Comparison of ENCODE assay signal across 9 mouse cellular contexts in the genomic region with DNA sequence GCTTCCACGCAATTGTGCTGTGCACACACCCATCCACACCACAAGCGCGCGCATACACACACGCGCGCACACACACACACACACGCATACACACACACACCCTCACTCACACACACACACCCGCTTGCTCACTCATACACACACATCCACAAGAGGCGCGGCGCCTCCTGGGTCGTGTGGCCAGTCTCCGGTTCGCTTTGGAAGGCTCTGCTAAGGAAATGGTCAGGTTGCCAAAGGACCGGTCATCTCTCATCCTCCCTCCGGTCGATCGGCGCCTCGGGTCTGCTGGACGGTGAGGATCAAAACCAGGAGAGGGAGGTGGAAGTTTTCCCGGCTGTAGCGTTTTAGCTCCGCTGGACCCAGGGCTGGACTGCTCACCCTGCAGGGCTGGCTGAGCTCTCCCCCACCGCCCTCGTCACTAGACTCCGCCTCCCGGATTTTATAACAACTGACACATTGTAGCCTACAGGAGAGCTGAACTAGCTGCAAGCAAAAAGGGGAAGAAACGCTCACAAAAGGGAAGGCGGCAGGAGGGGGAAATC. TPM values are rescaled to one million over a fixed set of nuclear protein-coding genes. Genes with fewer than 3 reads are reported as not detected.
DNase-seq lines count a peak whose midpoint lies in the region; ATAC-seq and TF ChIP-seq lines count a peak whose summit lies in the region.
"Had no signal": no experiment of that assay in that cellular context is flagged by ENCODE, and none has a peak within 500 bp of the region (broad histone marks: within the 10 kb centered on the region; RNA-seq: fewer than 3 reads in every experiment).

Gene Srgap3, minus strand, starts transcription at position 372 of the 542 bp plus-strand sequence.

- H3K27me3 ChIP-seq in embryonic facial prominence, embryonic 13.5 days, result no peaks in the 10 kb centered on the region
- H3K27me3 ChIP-seq in heart, embryonic 10.5 days (ENCODE audit: insufficient read depth, poor library complexity, severe bottlenecking), result peaks cover 24% of the 10 kb centered on the region
- no peaks in the 10 kb centered on the region for H3K27me3 ChIP-seq in kidney, embryonic 15.5 days
- H3K27me3 ChIP-seq in limb, embryonic 15.5 days, result no peaks in the 10 kb centered on the region
- no peaks in the 10 kb centered on the region for H3K27me3 ChIP-seq in midbrain, postnatal 0 days (ENCODE audit: insufficient read depth, low read length)

- peak; percentile 72 to 75 for DNase-seq in urinary bladder, adult 18-20 months (ENCODE audit: low spot score in 2 of 2)
- DNase-seq in urinary bladder, postnatal 10 days (ENCODE audit: low spot score), result no peak
- peak; percentile 82 for DNase-seq in heart, embryonic 10.5 days (ENCODE audit: low spot score)
- peak; percentile 94 for DNase-seq in midbrain, postnatal 0 days (ENCODE audit: low spot score)
- DNase-seq in spleen, postnatal 36 days (ENCODE audit: low spot score in 2 of 2), result peak; percentile 65 to 67

- peak within 1 kb of the TSS; percentile 77 for H3K27ac ChIP-seq in embryonic facial prominence, embryonic 13.5 days
- peak within 1 kb of the TSS; percentile 72 for H3K27ac ChIP-seq in heart, embryonic 10.5 days
- H3K27ac ChIP-seq in kidney, embryonic 15.5 days, result peak within 1 kb of the TSS; percentile 59
- peak within 1 kb of the TSS; percentile 87 for H3K27ac ChIP-seq in limb, embryonic 15.5 days
- H3K27ac ChIP-seq in midbrain, postnatal 0 days (ENCODE audit: low read depth, low read length), result peak within 1 kb of the TSS; percentile 96

- H3K4me1 ChIP-seq in embryonic facial prominence, embryonic 13.5 days, result peaks cover 52% of the 10 kb centered on the region
- peaks cover 28% of the 10 kb centered on the region for H3K4me1 ChIP-seq in heart, embryonic 10.5 days
- H3K4me1 ChIP-seq in kidney, embryonic 15.5 days, result peaks cover 38% of the 10 kb centered on the region
- H3K4me1 ChIP-seq in limb, embryonic 15.5 days, result peaks cover 45% of the 10 kb centered on the region
- H3K4me1 ChIP-seq in midbrain, postnatal 0 days (ENCODE audit: insufficient read depth, low read length), result peaks cover 15% of the 10 kb centered on the region

- H3K4me3 ChIP-seq in embryonic facial prominence, embryonic 13.5 days, result peak within 1 kb of the TSS; percentile 62
- H3K4me3 ChIP-seq in heart, embryonic 10.5 days, result peak within 1 kb of the TSS; percentile 64
- H3K4me3 ChIP-seq in kidney, embryonic 15.5 days (replicated peaks), result peak within 1 kb of the TSS; percentile 56
- peak within 1 kb of the TSS; percentile 63 for H3K4me3 ChIP-seq in limb, embryonic 15.5 days
- peak within 1 kb of the TSS; percentile 85 for H3K4me3 ChIP-seq in midbrain, postnatal 0 days (ENCODE audit: low read depth, low read length)

- peak; percentile 87 for ATAC-seq in embryonic facial prominence, embryonic 13.5 days (ENCODE audit: insufficient number of reproducible peaks, insufficient read depth, low FRiP score, low TSS enrichment, low read depth)
- ATAC-seq in kidney, embryonic 15.5 days (replicated peaks; ENCODE audit: low FRiP score), result peak; percentile 95
- peak; percentile 88 for ATAC-seq in limb, embryonic 15.5 days (ENCODE audit: insufficient number of reproducible peaks, low FRiP score, low TSS enrichment, low read depth)
- peak; percentile 94 for ATAC-seq in midbrain, postnatal 0 days (ENCODE audit: low FRiP score)

- peak within 1 kb of the TSS; percentile 76 for H3K9ac ChIP-seq in embryonic facial prominence, embryonic 13.5 days
- peak within 1 kb of the TSS; percentile 53 for H3K9ac ChIP-seq in kidney, embryonic 15.5 days
- H3K9ac ChIP-seq in limb, embryonic 15.5 days, result peak within 1 kb of the TSS; percentile 58
- H3K9ac ChIP-seq in midbrain, postnatal 0 days (replicated peaks; ENCODE audit: low read length, poor library complexity, severe bottlenecking), result peak within 1 kb of the TSS; percentile 80

- peak; percentile 47 for TF ChIP-seq CTCF in midbrain, postnatal 0 days (IDR thresholded peaks at IDR 0.05)

- H3K9me3 ChIP-seq in embryonic facial prominence, embryonic 13.5 days, result no peaks in the 10 kb centered on the region
- H3K9me3 ChIP-seq in heart, embryonic 10.5 days, result no peaks in the 10 kb centered on the region
- no peaks in the 10 kb centered on the region for H3K9me3 ChIP-seq in kidney, embryonic 15.5 days (replicated peaks)
- H3K9me3 ChIP-seq in limb, embryonic 15.5 days, result no peaks in the 10 kb centered on the region
- H3K9me3 ChIP-seq in midbrain, postnatal 0 days (ENCODE audit: low read length), result no peaks in the 10 kb centered on the region

- peaks cover 4% of the 10 kb centered on the region; the same call in 1 of the 2 replicates for H3K36me3 ChIP-seq in embryonic facial prominence, embryonic 13.5 days
- no peaks in the 10 kb centered on the region for H3K36me3 ChIP-seq in heart, embryonic 10.5 days
- H3K36me3 ChIP-seq in kidney, embryonic 15.5 days, result no peaks in the 10 kb centered on the region
- 0 out of 2 replicates have a peak, but pooled peaks cover 4% of the 10 kb centered on the region for H3K36me3 ChIP-seq in limb, embryonic 15.5 days
- H3K36me3 ChIP-seq in midbrain, postnatal 0 days (ENCODE audit: insufficient read depth, low read length), result no peaks in the 10 kb centered on the region
- H3K36me3 ChIP-seq: G1E had no signal

- H3K4me2 ChIP-seq in embryonic facial prominence, embryonic 13.5 days, result peak within 1 kb of the TSS; percentile 79
- peak within 1 kb of the TSS; percentile 84 for H3K4me2 ChIP-seq in kidney, embryonic 15.5 days
- peak within 1 kb of the TSS; percentile 81 for H3K4me2 ChIP-seq in limb, embryonic 15.5 days
- H3K4me2 ChIP-seq in midbrain, postnatal 0 days (ENCODE audit: low read depth, low read length, poor library complexity, severe bottlenecking), result peak within 1 kb of the TSS; percentile 74

- under 1% methylated on average over 31 of the region's 31 CpGs for WGBS in embryonic facial prominence, embryonic 13.5 days
- WGBS in heart, embryonic 10.5 days, result 3% methylated on average over 31 of the region's 31 CpGs
- under 1% methylated on average over 31 of the region's 31 CpGs for WGBS in kidney, embryonic 15.5 days
- 1% methylated on average over 31 of the region's 31 CpGs for WGBS in limb, embryonic 15.5 days
- WGBS in midbrain, postnatal 0 days, result 1% methylated on average over 31 of the region's 31 CpGs

RNA-seq across cellular contexts. Expression of gene Srgap3, which starts in this region (rescaled TPM):
- 6.5 and 7.1 TPM in 2 replicates for polyA plus RNA-seq in embryonic facial prominence, embryonic 13.5 days (2015; fragmentation: Nextera tagmentation; extraction: Ambion mirVana)
- polyA plus RNA-seq in heart, embryonic 10.5 days (2016; fragmentation: Nextera tagmentation; extraction: Ambion mirVana), result 0.74 and 1.4 TPM in 2 replicates
- 4.9 and 5.1 TPM in 2 replicates for polyA plus RNA-seq in kidney, embryonic 15.5 days (2015; fragmentation: Nextera tagmentation; extraction: Ambion mirVana)
- 5.1 and 6.0 TPM in 2 replicates for polyA plus RNA-seq in limb, embryonic 15.5 days (2015; fragmentation: Nextera tagmentation; extraction: Ambion mirVana)
- 58.6 and 77.6 TPM in 2 replicates for total RNA-seq in midbrain, postnatal 0 days (2014; rRNA removed)
- polyA plus RNA-seq in midbrain, postnatal 0 days (2015; fragmentation: Nextera tagmentation; extraction: Ambion mirVana), result 20.9 and 29.8 TPM in 2 replicates
- polyA plus RNA-seq: G1E had no signal
